Mouse (Mus musculus) embryonic facial prominence, embryonic 11.5 days (tissue): Measurements from ENCODE around the gene Prss58. TPM values are rescaled to one million over a fixed set of nuclear protein-coding genes. Genes with fewer than 3 reads are reported as not detected.

Experiments
- ATAC-seq: fragments of 200-750 bp; cut with Nextera tagmentation; replicated peaks from 2 replicates; pipeline ENCODE4 v1.8.0; 2017; ENCODE audit warnings: low read depth; ENCODE audit not compliant: insufficient number of reproducible peaks, low FRiP score, low TSS enrichment
- DNase-seq: peaks from one replicate; pipeline ENCODE4 v3.0.0-alpha.2; 2015; ENCODE audit warnings: low spot score
- H3K27ac ChIP-seq: fragments of 300-500 bp; sonication (generic); replicated peaks from 2 replicates; pipeline ENCODE4 v1.5.1; 2014; ENCODE audit warnings: mild to moderate bottlenecking, low read depth, low read length, control low read depth
- H3K27me3 ChIP-seq: fragments of 300-500 bp; sonication (generic); 2 replicates; pipeline ENCODE4 v1.6.1; 2014; ENCODE audit warnings: mild to moderate bottlenecking, low read length, moderate library complexity, mixed read lengths; ENCODE audit not compliant: control insufficient read depth, insufficient read depth
- H3K36me3 ChIP-seq: fragments of 300-500 bp; sonication (generic); replicated peaks from 2 replicates; pipeline ENCODE4 v1.6.1; 2014; ENCODE audit warnings: low read depth, mild to moderate bottlenecking, low read length, moderate library complexity, mixed read lengths; ENCODE audit not compliant: control insufficient read depth, insufficient read depth
- H3K4me1 ChIP-seq: fragments of 300-500 bp; sonication (generic); 2 replicates; pipeline ENCODE4 v1.6.1; 2014; ENCODE audit warnings: low read length, mixed read lengths; ENCODE audit not compliant: control insufficient read depth, insufficient read depth
- H3K4me2 ChIP-seq: fragments of 300-500 bp; sonication (generic); 2 replicates; pipeline ENCODE4 v1.6.1; 2014; ENCODE audit warnings: low read depth, mild to moderate bottlenecking, control low read depth, low read length, moderate library complexity
- H3K4me3 ChIP-seq: fragments of 300-500 bp; sonication (generic); 2 replicates; pipeline ENCODE4 v1.5.1; 2014; ENCODE audit warnings: low read depth, low read length, control low read depth
- H3K9ac ChIP-seq: fragments of 300-500 bp; sonication (generic); replicated peaks from 2 replicates; pipeline ENCODE4 v1.6.1; 2014; ENCODE audit warnings: mild to moderate bottlenecking, control low read depth, low read length
- H3K9me3 ChIP-seq: fragments of 300-500 bp; sonication (generic); replicated peaks from 2 replicates; pipeline ENCODE4 v1.6.1; 2016; ENCODE audit warnings: mild to moderate bottlenecking, low read length, inconsistent platforms, mixed read lengths; ENCODE audit not compliant: control insufficient read depth
- WGBS: fragments of 180-500 bp; shearing (Covaris S2); extraction: QIAGEN DNeasy Blood & Tissue Kit; methylation state at CpG from one replicate; pipeline ENCODE4 v1.1.7; 2014; 5-methylcytosine and 5-hydroxymethylcytosine counted together
- polyA plus RNA-seq: library from polyadenylated mRNA; unstranded; fragments of >200 nt; fragmentation: Nextera tagmentation; extraction: Ambion mirVana; gene quantifications from 2 replicates; pipeline ENCODE4 v1.2.1, GENCODE M21; 2014

The Prss58 gene
- polyA plus RNA-seq, result not detected in 2 replicates

GRCm38 (mm10) chr6:40900287-40900686 lies at the start of gene Prss58:
Prss58 (minus strand) TSS chr6:40900387.
- H3K9ac ChIP-seq, result no peak within 1 kb of the TSS
- H3K4me3 ChIP-seq, result no peak within 1 kb of the TSS
- no peaks in the 10 kb centered on the region for H3K36me3 ChIP-seq
- no peaks in the 10 kb centered on the region for H3K27me3 ChIP-seq
- DNase-seq, result no peak
- no peaks in the 10 kb centered on the region for H3K4me1 ChIP-seq
- no peak for ATAC-seq
- no peak within 1 kb of the TSS for H3K4me2 ChIP-seq
- no peak within 1 kb of the TSS for H3K27ac ChIP-seq
- H3K9me3 ChIP-seq, result no peaks in the 10 kb centered on the region

GRCm38 (mm10) chr6:40940457-40940856 lies 40.3 kb upstream of the Prss58 start, which contains the start of gene 1700074P13Rik:
1700074P13Rik (minus strand) TSS chr6:40940557.
- Histone ChIP-seq H3K4me3 (no peak within 1 kb of the TSS), H3K4me1 (no peaks in the 10 kb centered on the region), H3K9me3 (no peaks in the 10 kb centered on the region), H3K36me3 (no peaks in the 10 kb centered on the region), H3K4me2 (no peak within 1 kb of the TSS), H3K27me3 (no peaks in the 10 kb centered on the region), H3K9ac (no peak within 1 kb of the TSS), H3K27ac (no peak within 1 kb of the TSS)
- 95% methylated on average over 10 of the region's 10 CpGs for WGBS
- ATAC-seq, result no peak
- no peak for DNase-seq

- H3K36me3 ChIP-seq, result no peaks in the 10 kb centered on the region
- no peak overlapping the region for H3K27ac ChIP-seq
- no peak overlapping the region for H3K4me3 ChIP-seq
- H3K27me3 ChIP-seq, result no peaks in the 10 kb centered on the region
- DNase-seq (no peak), ATAC-seq (no peak)
- H3K4me1 ChIP-seq, result no peaks in the 10 kb centered on the region
- H3K4me2 ChIP-seq, result no peak overlapping the region
- WGBS, result 78% methylated on average over 4 of the region's 4 CpGs
- H3K9me3 ChIP-seq, result no peaks in the 10 kb centered on the region
- no peak overlapping the region for H3K9ac ChIP-seq
These were observed 19.8 kb upstream of the Prss58 start for GRCm38 (mm10) chr6:40919954-40920353.

- H3K27me3 ChIP-seq, result no peaks in the 10 kb centered on the region
- 91% methylated on average over 1 of the region's 1 CpGs for WGBS
- H3K27ac ChIP-seq, result no peak overlapping the region
- DNase-seq (no peak), ATAC-seq (no peak)
- H3K9ac ChIP-seq, result no peak overlapping the region
- H3K36me3 ChIP-seq, result no peaks in the 10 kb centered on the region
- H3K9me3 ChIP-seq, result no peaks in the 10 kb centered on the region
- H3K4me2 ChIP-seq, result no peak overlapping the region
- no peak overlapping the region for H3K4me3 ChIP-seq
- no peaks in the 10 kb centered on the region for H3K4me1 ChIP-seq
These were observed 5.5 kb downstream of the Prss58 start for GRCm38 (mm10) chr6:40894716-40895115.

GRCm38 (mm10) chr6:40893577-40893976 lies 6.6 kb downstream of the Prss58 start:
- no peaks in the 10 kb centered on the region for H3K9me3 ChIP-seq
- DNase-seq, result peak; percentile 46
- H3K36me3 ChIP-seq, result no peaks in the 10 kb centered on the region
- no peak for ATAC-seq
- 43% methylated on average over 7 of the region's 7 CpGs for WGBS
- H3K27ac ChIP-seq, result no peak overlapping the region
- no peaks in the 10 kb centered on the region for H3K4me1 ChIP-seq
- H3K4me2 ChIP-seq, result no peak overlapping the region
- H3K27me3 ChIP-seq, result no peaks in the 10 kb centered on the region
- H3K9ac ChIP-seq, result no peak overlapping the region
- H3K4me3 ChIP-seq, result no peak overlapping the region

- Histone ChIP-seq H3K27ac (no peak overlapping the region), H3K36me3 (no peaks in the 10 kb centered on the region), H3K9ac (no peak overlapping the region), H3K4me2 (no peak overlapping the region), H3K27me3 (no peaks in the 10 kb centered on the region), H3K4me3 (no peak overlapping the region), H3K4me1 (no peaks in the 10 kb centered on the region), H3K9me3 (no peaks in the 10 kb centered on the region)
- 82% methylated on average over 4 of the region's 4 CpGs for WGBS
- ATAC-seq (no peak), DNase-seq (no peak)
These were observed 8.4 kb downstream of the Prss58 start for GRCm38 (mm10) chr6:40891754-40892153.

- ATAC-seq (no peak), DNase-seq (no peak)
- Histone ChIP-seq H3K36me3 (no peaks in the 10 kb centered on the region), H3K27ac (no peak overlapping the region), H3K4me2 (no peak overlapping the region), H3K9ac (no peak overlapping the region), H3K27me3 (no peaks in the 10 kb centered on the region), H3K9me3 (no peaks in the 10 kb centered on the region), H3K4me3 (no peak overlapping the region), H3K4me1 (no peaks in the 10 kb centered on the region)
- WGBS, result 71% methylated on average over 1 of the region's 1 CpGs
These were observed 9.2 kb downstream of the Prss58 start for GRCm38 (mm10) chr6:40890973-40891372.

GRCm38 (mm10) chr6:40887394-40887793 lies 12.8 kb downstream of the Prss58 start, which contains the start of gene Moxd2:
Moxd2 (minus strand) TSS chr6:40887494.
- Histone ChIP-seq H3K9me3 (no peaks in the 10 kb centered on the region), H3K4me2 (no peak within 1 kb of the TSS), H3K4me1 (no peaks in the 10 kb centered on the region), H3K4me3 (no peak within 1 kb of the TSS), H3K27me3 (no peaks in the 10 kb centered on the region), H3K9ac (no peak within 1 kb of the TSS), H3K36me3 (no peaks in the 10 kb centered on the region), H3K27ac (no peak within 1 kb of the TSS)
- no peak for ATAC-seq
- 87% methylated on average over 3 of the region's 3 CpGs for WGBS
- DNase-seq, result no peak
